Mouse (Mus musculus): ENCODE results near the gene Atg9b. TPM values are rescaled to one million over a fixed set of nuclear protein-coding genes. Genes with fewer than 3 reads are reported as not detected.

Atg9b gene
- polyA plus RNA-seq (2015; fragmentation: Illumina TruSeq; extraction: RNeasy Lipid Tissue Mini Kit (QIAGEN cat#74804); ENCODE audit: low read depth, low replicate concordance): 6.0 TPM

DNA sequence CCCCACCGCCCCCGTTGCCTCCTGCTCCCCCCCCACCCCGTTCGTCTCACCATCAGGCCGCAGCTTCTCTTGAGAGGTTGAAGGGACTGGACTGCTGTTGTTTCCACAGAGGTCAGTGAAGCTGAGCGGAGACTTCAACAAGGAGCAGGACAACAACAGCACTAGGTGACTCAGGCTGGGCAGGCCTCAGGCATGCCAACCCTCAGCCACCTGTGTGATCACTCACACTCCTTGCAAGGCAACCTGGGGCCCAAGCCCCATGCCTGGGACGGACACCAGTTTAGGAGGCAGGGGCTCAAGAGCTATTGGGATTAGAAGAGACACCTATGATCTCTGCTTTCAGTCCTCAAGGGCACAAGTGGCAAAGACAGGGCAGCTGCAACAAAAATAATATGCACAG is at the start of gene Atg9b:
Atg9b (minus strand) TSS at position 280 of the 400 bp plus-strand sequence.

GRCm38 (mm10) chr5:24423129-24424003 is 31.4 kb upstream of the Atg9b start, which contains the start of the genes Cdk5 and Slc4a2:
Gene Cdk5 (minus strand): TSS chr5:24423530.
Gene Slc4a2 (plus strand): TSS chr5:24423837.

GRCm38 (mm10) chr5:24413042-24413693 is 21.2 kb upstream of the Atg9b start, which contains the start of gene Asic3:
Gene Asic3 (plus strand): TSS chr5:24413392.

DNA sequence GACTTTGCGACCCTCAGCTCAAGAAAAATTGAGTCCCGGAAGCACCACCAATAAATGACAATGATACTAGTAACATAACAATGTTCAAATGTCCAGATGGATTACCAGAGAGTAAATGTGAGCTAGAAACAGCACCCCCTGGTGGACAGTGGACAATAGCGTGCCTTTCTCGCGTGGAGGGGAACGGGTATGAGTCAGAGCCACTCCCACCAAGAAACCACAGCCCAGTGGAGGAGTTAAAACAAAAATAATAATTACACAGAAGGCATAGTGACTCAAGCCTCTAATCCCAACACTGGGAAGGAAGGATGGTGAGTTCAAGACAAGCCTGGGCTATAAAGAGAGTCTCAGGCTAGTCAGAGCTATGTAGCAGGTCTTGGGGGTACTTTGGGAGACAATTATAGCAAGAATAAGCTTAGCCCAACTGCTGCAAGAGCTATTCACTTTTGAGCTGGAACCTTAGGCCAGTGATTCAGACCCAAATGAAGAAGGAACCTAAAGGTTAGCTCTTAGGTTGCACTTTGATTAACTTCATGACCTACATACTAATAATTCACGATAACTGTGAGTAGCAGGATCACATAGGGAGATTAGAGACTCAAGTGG is 1.6 kb upstream of the Atg9b start, which contains the start of gene Abcb8:
Abcb8 (plus strand) TSS at position 272 of the 606 bp plus-strand sequence.

GRCm38 (mm10) chr5:24364508-24364907 is 27.4 kb downstream of the Atg9b start, which contains the start of gene Nos3:
Gene Nos3 (plus strand): TSS chr5:24364810.

DNA sequence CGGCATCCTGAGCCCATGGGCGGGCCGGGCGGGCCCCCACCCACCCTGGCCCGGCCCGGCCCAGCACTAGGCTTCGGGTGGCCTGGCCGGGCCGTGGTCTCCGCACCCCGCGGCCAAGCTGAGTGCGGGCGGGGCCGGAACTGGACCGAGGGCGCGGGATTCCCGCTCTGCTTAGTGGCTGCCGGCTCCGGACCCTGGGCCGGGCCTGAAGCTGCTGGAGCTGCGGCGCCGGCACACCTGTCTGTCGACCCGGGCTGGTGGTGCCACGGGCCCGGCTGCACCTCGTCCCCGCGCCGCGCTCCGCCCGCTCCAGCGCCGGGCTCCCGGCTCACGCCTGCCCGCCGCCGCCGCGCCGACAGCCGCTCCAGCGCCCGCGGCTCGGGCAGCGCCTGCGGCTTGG is 40.7 kb downstream of the Atg9b start, which contains the start of gene Kcnh2:
Kcnh2 (minus strand) TSS at position 327 of the 400 bp plus-strand sequence.

Other genes starting within 250 kb of the Atg9b start
- gene Nupl2, start 227.2 kb downstream of the Atg9b start, polyA plus RNA-seq (2015; fragmentation: Illumina TruSeq; extraction: RNeasy Lipid Tissue Mini Kit (QIAGEN cat#74804); ENCODE audit: low read depth, low replicate concordance): 8.6 TPM
- gene Kcnh2, start 40.5 kb downstream of the Atg9b start, polyA plus RNA-seq (2015; fragmentation: Illumina TruSeq; extraction: RNeasy Lipid Tissue Mini Kit (QIAGEN cat#74804); ENCODE audit: low read depth, low replicate concordance): 22.7 TPM
- 5.9 TPM for gene Nos3, start 27.3 kb downstream of the Atg9b start, polyA plus RNA-seq (2015; fragmentation: Illumina TruSeq; extraction: RNeasy Lipid Tissue Mini Kit (QIAGEN cat#74804); ENCODE audit: low read depth, low replicate concordance)
- 46.2 TPM for gene Abcb8, start 1.5 kb upstream of the Atg9b start, polyA plus RNA-seq (2015; fragmentation: Illumina TruSeq; extraction: RNeasy Lipid Tissue Mini Kit (QIAGEN cat#74804); ENCODE audit: low read depth, low replicate concordance)
- gene Asic3, start 21.2 kb upstream of the Atg9b start, polyA plus RNA-seq (2015; fragmentation: Illumina TruSeq; extraction: RNeasy Lipid Tissue Mini Kit (QIAGEN cat#74804); ENCODE audit: low read depth, low replicate concordance): 0.19 TPM
- gene Cdk5, start 31.4 kb upstream of the Atg9b start, polyA plus RNA-seq (2015; fragmentation: Illumina TruSeq; extraction: RNeasy Lipid Tissue Mini Kit (QIAGEN cat#74804); ENCODE audit: low read depth, low replicate concordance): 176 TPM
- gene Slc4a2, start 31.7 kb upstream of the Atg9b start, polyA plus RNA-seq (2015; fragmentation: Illumina TruSeq; extraction: RNeasy Lipid Tissue Mini Kit (QIAGEN cat#74804); ENCODE audit: low read depth, low replicate concordance): 30.8 TPM
- 114 TPM for gene Fastk, start 53.1 kb upstream of the Atg9b start, polyA plus RNA-seq (2015; fragmentation: Illumina TruSeq; extraction: RNeasy Lipid Tissue Mini Kit (QIAGEN cat#74804); ENCODE audit: low read depth, low replicate concordance)
- gene Tmub1, start 55.7 kb upstream of the Atg9b start, polyA plus RNA-seq (2015; fragmentation: Illumina TruSeq; extraction: RNeasy Lipid Tissue Mini Kit (QIAGEN cat#74804); ENCODE audit: low read depth, low replicate concordance): 35.1 TPM
- 378 TPM for gene Agap3, start 60.0 kb upstream of the Atg9b start, polyA plus RNA-seq (2015; fragmentation: Illumina TruSeq; extraction: RNeasy Lipid Tissue Mini Kit (QIAGEN cat#74804); ENCODE audit: low read depth, low replicate concordance)
- gene Gbx1, start 135.1 kb upstream of the Atg9b start, polyA plus RNA-seq (2015; fragmentation: Illumina TruSeq; extraction: RNeasy Lipid Tissue Mini Kit (QIAGEN cat#74804); ENCODE audit: low read depth, low replicate concordance): 0.33 TPM
- gene Asb10, start 148.8 kb upstream of the Atg9b start, polyA plus RNA-seq (2015; fragmentation: Illumina TruSeq; extraction: RNeasy Lipid Tissue Mini Kit (QIAGEN cat#74804); ENCODE audit: low read depth, low replicate concordance): 0.24 TPM
- not detected for gene 4931409K22Rik, start 164.7 kb upstream of the Atg9b start, polyA plus RNA-seq (2015; fragmentation: Illumina TruSeq; extraction: RNeasy Lipid Tissue Mini Kit (QIAGEN cat#74804); ENCODE audit: low read depth, low replicate concordance)
- gene Abcf2, start 185.3 kb upstream of the Atg9b start, polyA plus RNA-seq (2015; fragmentation: Illumina TruSeq; extraction: RNeasy Lipid Tissue Mini Kit (QIAGEN cat#74804); ENCODE audit: low read depth, low replicate concordance): 99.2 TPM
- gene Chpf2, start 194.6 kb upstream of the Atg9b start, polyA plus RNA-seq (2015; fragmentation: Illumina TruSeq; extraction: RNeasy Lipid Tissue Mini Kit (QIAGEN cat#74804); ENCODE audit: low read depth, low replicate concordance): 25.9 TPM
- 96.9 TPM for gene Smarcd3, start 232.3 kb upstream of the Atg9b start, polyA plus RNA-seq (2015; fragmentation: Illumina TruSeq; extraction: RNeasy Lipid Tissue Mini Kit (QIAGEN cat#74804); ENCODE audit: low read depth, low replicate concordance)

All from brain, adult 10 weeks (tissue).